Mouse (Mus musculus) liver, postnatal 0 days (tissue): ENCODE measurements around the gene Olfr329-ps. TPM values are rescaled to one million over a fixed set of nuclear protein-coding genes. Genes with fewer than 3 reads are reported as not detected.
"Not testable (repeated sequence)": the region's sequence is repeated elsewhere in the genome, so short reads cannot be mapped to it uniquely, and the experiment has no call there.

Experiments used
- ATAC-seq: fragments of 200-750 bp; cut with Nextera tagmentation; 2 replicates; pipeline ENCODE4 v1.8.0; 2017; ENCODE audit warnings: mild to moderate bottlenecking, moderate library complexity
- DNase-seq: peaks from one replicate; pipeline ENCODE4 v3.0.0-alpha.2; 2016
- H3K27ac ChIP-seq: fragments of 300-500 bp; sonication (generic); 2 replicates; pipeline ENCODE4 v1.5.1; 2014; ENCODE audit warnings: antibody characterized with exemption, moderate library complexity, mild to moderate bottlenecking, low read depth
- H3K27me3 ChIP-seq: fragments of 300-500 bp; sonication (generic); 2 replicates; pipeline ENCODE4 v1.6.1; 2014; ENCODE audit warnings: low read length, control low read depth, mixed read lengths; ENCODE audit not compliant: insufficient read depth
- H3K36me3 ChIP-seq: fragments of 300-500 bp; sonication (generic); replicated peaks from 2 replicates; pipeline ENCODE4 v1.6.1; 2014; ENCODE audit warnings: mild to moderate bottlenecking, control low read depth, low read length, moderate library complexity, mixed read lengths; ENCODE audit not compliant: insufficient read depth
- H3K4me1 ChIP-seq: fragments of 300-500 bp; sonication (generic); 2 replicates; pipeline ENCODE4 v1.6.1; 2014; ENCODE audit warnings: antibody characterized with exemption, mild to moderate bottlenecking, control low read depth; ENCODE audit not compliant: insufficient read depth
- H3K4me2 ChIP-seq: fragments of 300-500 bp; sonication (generic); 2 replicates; pipeline ENCODE4 v1.6.1; 2014; ENCODE audit warnings: low read depth, mild to moderate bottlenecking, low read length, moderate library complexity, mixed read lengths
- H3K4me3 ChIP-seq: fragments of 300-500 bp; sonication (generic); 2 replicates; pipeline ENCODE4 v1.5.1; 2014; ENCODE audit warnings: low read depth, low read length
- H3K9ac ChIP-seq: fragments of 300-500 bp; sonication (generic); replicated peaks from 2 replicates; pipeline ENCODE4 v1.6.1; 2014; ENCODE audit warnings: mild to moderate bottlenecking, moderate library complexity
- H3K9me3 ChIP-seq: fragments of 300-500 bp; sonication (generic); 2 replicates; pipeline ENCODE4 v1.6.1; 2016; ENCODE audit warnings: mild to moderate bottlenecking, control low read depth, low read length, mixed read lengths
- CTCF ChIP-seq: sonication (generic); IDR thresholded peaks from 2 replicates; pipeline ENCODE4 v1.5.1; 2016; ENCODE audit warnings: antibody characterized with exemption, low read depth
- EP300 ChIP-seq: IDR thresholded peaks from 2 replicates; pipeline ENCODE4 v1.6.1; 2016; ENCODE audit warnings: antibody characterized with exemption, low read depth, mild to moderate bottlenecking
- WGBS: fragments of 180-500 bp; shearing (Covaris S2); extraction: QIAGEN DNeasy Blood & Tissue Kit; methylation state at CpG from one replicate; pipeline ENCODE4 v1.1.7; 2014; ENCODE audit not compliant: insufficient replicate concordance; 5-methylcytosine and 5-hydroxymethylcytosine counted together
- polyA plus RNA-seq: library from polyadenylated mRNA; unstranded; fragments of >200 nt; fragmentation: Nextera tagmentation; extraction: Ambion mirVana; gene quantifications from 2 replicates; pipeline ENCODE4 v1.2.1, GENCODE M21; 2015

The Olfr329-ps gene
- polyA plus RNA-seq, 1 experiment from 2014 or later: not detected

GRCm38 (mm10) chr11:58570405-58570804 lies 24.2 kb upstream of the Olfr329-ps start, which contains the start of gene Olfr224:
Olfr224 (minus strand) TSS chr11:58570553.
- no peaks in the 10 kb centered on the region for H3K27me3 ChIP-seq
- no peak within 1 kb of the TSS for H3K4me2 ChIP-seq
- H3K27ac ChIP-seq: no peak within 1 kb of the TSS
- no peak within 1 kb of the TSS for H3K9ac ChIP-seq
- DNase-seq (no peak), ATAC-seq (no peak)
- H3K4me3 ChIP-seq: no peak within 1 kb of the TSS
- WGBS: 70% methylated on average over 5 of the region's 5 CpGs
- no peaks in the 10 kb centered on the region for H3K9me3 ChIP-seq
- H3K4me1 ChIP-seq: no peaks in the 10 kb centered on the region
- H3K36me3 ChIP-seq: no peaks in the 10 kb centered on the region
- no peak for TF ChIP-seq CTCF
- TF ChIP-seq EP300: no peak

GRCm38 (mm10) chr11:58555536-58555935 lies 9.3 kb upstream of the Olfr329-ps start, which contains the start of gene Olfr328:
Olfr328 (minus strand) TSS chr11:58555636.
- no peaks in the 10 kb centered on the region for H3K4me1 ChIP-seq
- H3K27me3 ChIP-seq: no peaks in the 10 kb centered on the region
- no peak within 1 kb of the TSS for H3K4me3 ChIP-seq
- DNase-seq (no peak), ATAC-seq (no peak)
- H3K4me2 ChIP-seq: no peak within 1 kb of the TSS
- H3K36me3 ChIP-seq: no peaks in the 10 kb centered on the region
- H3K27ac ChIP-seq: no peak within 1 kb of the TSS
- no peak within 1 kb of the TSS for H3K9ac ChIP-seq
- H3K9me3 ChIP-seq: no peaks in the 10 kb centered on the region
- TF ChIP-seq CTCF (no peak), EP300 (no peak)
- 65% methylated on average over 1 of the region's 1 CpGs for WGBS

GRCm38 (mm10) chr11:58534736-58535135 lies 11.5 kb downstream of the Olfr329-ps start, which contains the start of gene Olfr330:
Olfr330 (minus strand) TSS chr11:58534836.
- H3K4me2 ChIP-seq, H3K9me3 ChIP-seq, H3K9ac ChIP-seq: not testable (repeated sequence)

GRCm38 (mm10) chr11:58519756-58520155 lies 26.5 kb downstream of the Olfr329-ps start:
- H3K4me3 ChIP-seq, H3K36me3 ChIP-seq, H3K4me1 ChIP-seq, DNase-seq, H3K4me2 ChIP-seq, H3K27me3 ChIP-seq, ATAC-seq, H3K9me3 ChIP-seq, H3K9ac ChIP-seq, H3K27ac ChIP-seq: not testable (repeated sequence)
- 83% methylated on average over 7 of the region's 9 CpGs for WGBS

More at GRCm38 (mm10) chr11:58534736-58535135, 11.5 kb downstream of the Olfr329-ps start, which contains the start of gene Olfr330:
- H3K27ac ChIP-seq, H3K36me3 ChIP-seq, DNase-seq, ATAC-seq, H3K4me3 ChIP-seq, H3K27me3 ChIP-seq, H3K4me1 ChIP-seq: not testable (repeated sequence)

GRCm38 (mm10) chr11:58518916-58519315 lies 27.3 kb downstream of the Olfr329-ps start:
- H3K27ac ChIP-seq, H3K4me3 ChIP-seq, DNase-seq, H3K27me3 ChIP-seq, H3K9me3 ChIP-seq, H3K36me3 ChIP-seq, H3K9ac ChIP-seq, H3K4me2 ChIP-seq, ATAC-seq, H3K4me1 ChIP-seq: not testable (repeated sequence)
- 91% methylated on average over 15 of the region's 18 CpGs for WGBS

GRCm38 (mm10) chr11:58509058-58509457 lies 37.2 kb downstream of the Olfr329-ps start:
- H3K4me3 ChIP-seq, H3K27ac ChIP-seq, H3K9me3 ChIP-seq, H3K36me3 ChIP-seq, H3K4me1 ChIP-seq, H3K4me2 ChIP-seq, H3K27me3 ChIP-seq, ATAC-seq, H3K9ac ChIP-seq, DNase-seq: not testable (repeated sequence)
- 73% methylated on average over 19 of the region's 19 CpGs for WGBS

- not testable (repeated sequence) for H3K4me2 ChIP-seq, H3K4me1 ChIP-seq, H3K4me3 ChIP-seq, H3K27me3 ChIP-seq, H3K9ac ChIP-seq, ATAC-seq, DNase-seq, H3K36me3 ChIP-seq, H3K9me3 ChIP-seq, H3K27ac ChIP-seq
These were observed 43.8 kb downstream of the Olfr329-ps start, which contains the start of gene Olfr331 for GRCm38 (mm10) chr11:58502472-58502871. Olfr331 (minus strand) TSS chr11:58502572.
